Mouse (Mus musculus) forebrain, embryonic 10.5 days (tissue): Measurements from ENCODE around the gene Zcchc8. TPM values are rescaled to one million over a fixed set of nuclear protein-coding genes. Genes with fewer than 3 reads are reported as not detected.
"Not testable (repeated sequence)": the region's sequence is repeated elsewhere in the genome, so short reads cannot be mapped to it uniquely, and the experiment has no call there.

ENCODE experiments used
- DNase-seq: peaks from one replicate; pipeline ENCODE4 v3.0.0-alpha.2; 2017; ENCODE audit warnings: low spot score; ENCODE audit errors: extremely low spot score
- H3K27ac ChIP-seq: fragments of 300-500 bp; sonication (generic); 2 replicates; pipeline ENCODE4 v1.5.1; 2016; ENCODE audit warnings: mild to moderate bottlenecking
- H3K27me3 ChIP-seq: fragments of 300-500 bp; sonication (generic); 2 replicates; pipeline ENCODE4 v1.6.1; 2016; ENCODE audit warnings: mild to moderate bottlenecking; ENCODE audit not compliant: poor library complexity, severe bottlenecking
- H3K36me3 ChIP-seq: fragments of 300-500 bp; sonication (generic); replicated peaks from 2 replicates; pipeline ENCODE4 v1.6.1; 2016; ENCODE audit warnings: mild to moderate bottlenecking, moderate library complexity
- H3K4me1 ChIP-seq: fragments of 300-500 bp; sonication (generic); 2 replicates; pipeline ENCODE4 v1.6.1; 2016
- H3K4me3 ChIP-seq: fragments of 300-500 bp; sonication (generic); 2 replicates; pipeline ENCODE4 v1.5.1; 2016; ENCODE audit warnings: mild to moderate bottlenecking, moderate library complexity
- H3K9me3 ChIP-seq: fragments of 300-500 bp; sonication (generic); 2 replicates; pipeline ENCODE4 v1.6.1; 2016; ENCODE audit warnings: mild to moderate bottlenecking, moderate library complexity
- WGBS: fragments of 180-500 bp; shearing (Covaris S2); methylation state at CpG from one replicate; pipeline ENCODE4 v1.1.7; 2016; 5-methylcytosine and 5-hydroxymethylcytosine counted together
- polyA plus RNA-seq: library from polyadenylated mRNA; unstranded; fragments of >200 nt; fragmentation: Nextera tagmentation; extraction: Ambion mirVana; gene quantifications from 2 replicates; pipeline ENCODE4 v1.2.1, GENCODE M21; 2016

Zcchc8 gene
- polyA plus RNA-seq, result 90.6 and 92.2 TPM in 2 replicates

- Histone ChIP-seq H3K4me3 (peak within 1 kb of the TSS; percentile 74), H3K27me3 (no peaks in the 10 kb centered on the region), H3K36me3 (peaks cover 35% of the 10 kb centered on the region), H3K9me3 (no peaks in the 10 kb centered on the region), H3K27ac (peak within 1 kb of the TSS; percentile 96), H3K4me1 (peaks cover 32% of the 10 kb centered on the region)
- peak; percentile 98 for DNase-seq
- under 1% methylated on average over 83 of the region's 83 CpGs for WGBS
These were observed at the start of gene Zcchc8 for GRCm38 (mm10) chr5:123720328-123721311. TSS of gene Zcchc8 (minus strand) at chr5:123721100.

GRCm38 (mm10) chr5:123766455-123766854, 45.6 kb upstream of the Zcchc8 start:
- not testable (repeated sequence) for DNase-seq, H3K27me3 ChIP-seq, H3K4me3 ChIP-seq, H3K27ac ChIP-seq, H3K4me1 ChIP-seq, H3K9me3 ChIP-seq
- peaks cover 99% of the 10 kb centered on the region for H3K36me3 ChIP-seq
- 95% methylated on average over 11 of the region's 11 CpGs for WGBS

- Histone ChIP-seq H3K9me3 (no peaks in the 10 kb centered on the region), H3K4me1 (no peaks in the 10 kb centered on the region), H3K27me3 (no peaks in the 10 kb centered on the region), H3K36me3 (peaks cover 98% of the 10 kb centered on the region), H3K4me3 (no peak overlapping the region), H3K27ac (no peak overlapping the region)
- 96% methylated on average over 11 of the region's 11 CpGs for WGBS
- DNase-seq, result no peak
These were observed 44.6 kb upstream of the Zcchc8 start for GRCm38 (mm10) chr5:123765506-123765905.

GRCm38 (mm10) chr5:123749065-123750064, 28.5 kb upstream of the Zcchc8 start, which contains the start of the genes Rsrc2 and Kntc1:
TSS of gene Rsrc2 (minus strand) at chr5:123749414.
TSS of gene Kntc1 (plus strand) at chr5:123749716.
- Histone ChIP-seq H3K4me3 (peak within 1 kb of the TSS; percentile 86), H3K27me3 (no peaks in the 10 kb centered on the region), H3K36me3 (peaks cover 60% of the 10 kb centered on the region), H3K27ac (peak within 1 kb of the TSS; percentile 98), H3K9me3 (no peaks in the 10 kb centered on the region), H3K4me1 (peaks cover 34% of the 10 kb centered on the region)
- peak; percentile 100 for DNase-seq
- WGBS, result under 1% methylated on average over 63 of the region's 63 CpGs

GRCm38 (mm10) chr5:123748339-123749064, 27.6 kb upstream of the Zcchc8 start:
- Histone ChIP-seq H3K27ac (peak overlapping the region; percentile 98), H3K27me3 (no peaks in the 10 kb centered on the region), H3K4me3 (peak overlapping the region; percentile 86), H3K4me1 (peaks cover 34% of the 10 kb centered on the region), H3K36me3 (peaks cover 60% of the 10 kb centered on the region), H3K9me3 (no peaks in the 10 kb centered on the region)
- WGBS, result under 1% methylated on average over 18 of the region's 18 CpGs
- DNase-seq, result no peak

- Histone ChIP-seq H3K4me3 (peak overlapping the region; percentile 86), H3K27me3 (no peaks in the 10 kb centered on the region), H3K36me3 (peaks cover 62% of the 10 kb centered on the region), H3K4me1 (peaks cover 34% of the 10 kb centered on the region), H3K9me3 (no peaks in the 10 kb centered on the region), H3K27ac (no peak overlapping the region)
- no peak for DNase-seq
- WGBS, result 60% methylated on average over 7 of the region's 7 CpGs
These were observed 26.7 kb upstream of the Zcchc8 start for GRCm38 (mm10) chr5:123747604-123748003.

GRCm38 (mm10) chr5:123746253-123746652, 25.4 kb upstream of the Zcchc8 start:
- peaks cover 33% of the 10 kb centered on the region for H3K4me1 ChIP-seq
- peaks cover 62% of the 10 kb centered on the region for H3K36me3 ChIP-seq
- H3K9me3 ChIP-seq, result no peaks in the 10 kb centered on the region
- peak overlapping the region; percentile 86 for H3K4me3 ChIP-seq
- H3K27me3 ChIP-seq, result no peaks in the 10 kb centered on the region
- no peak for DNase-seq
- no peak overlapping the region for H3K27ac ChIP-seq

GRCm38 (mm10) chr5:123744358-123744757, 23.5 kb upstream of the Zcchc8 start:
- Histone ChIP-seq H3K4me3 (no peak overlapping the region), H3K27ac (no peak overlapping the region), H3K36me3 (peaks cover 81% of the 10 kb centered on the region)

GRCm38 (mm10) chr5:123730981-123731380, 10.1 kb upstream of the Zcchc8 start:
- H3K4me3 ChIP-seq, result no peak overlapping the region
- H3K27me3 ChIP-seq, result no peaks in the 10 kb centered on the region
- 96% methylated on average over 2 of the region's 2 CpGs for WGBS
- H3K27ac ChIP-seq, result no peak overlapping the region
- DNase-seq, result no peak
- H3K36me3 ChIP-seq, result peaks cover 91% of the 10 kb centered on the region
- no peaks in the 10 kb centered on the region for H3K4me1 ChIP-seq
- no peaks in the 10 kb centered on the region for H3K9me3 ChIP-seq

More at GRCm38 (mm10) chr5:123744358-123744757, 23.5 kb upstream of the Zcchc8 start:
- H3K27me3 ChIP-seq, result no peaks in the 10 kb centered on the region
- H3K4me1 ChIP-seq, result peaks cover 22% of the 10 kb centered on the region
- no peaks in the 10 kb centered on the region for H3K9me3 ChIP-seq
- 93% methylated on average over 2 of the region's 2 CpGs for WGBS
- DNase-seq, result no peak

GRCm38 (mm10) chr5:123723816-123724215, 2.9 kb upstream of the Zcchc8 start:
- peaks cover 13% of the 10 kb centered on the region for H3K4me1 ChIP-seq
- not testable (repeated sequence) for H3K27ac ChIP-seq, DNase-seq, H3K9me3 ChIP-seq, H3K4me3 ChIP-seq, H3K27me3 ChIP-seq
- H3K36me3 ChIP-seq, result peaks cover 22% of the 10 kb centered on the region
- 92% methylated on average over 7 of the region's 7 CpGs for WGBS

GRCm38 (mm10) chr5:123714622-123715021, 6.3 kb downstream of the Zcchc8 start:
- Histone ChIP-seq H3K27me3 (no peaks in the 10 kb centered on the region), H3K9me3 (peaks cover 5% of the 10 kb centered on the region; the same call in 1 of the 2 replicates), H3K4me1 (peaks cover 26% of the 10 kb centered on the region), H3K36me3 (peaks cover 94% of the 10 kb centered on the region), H3K4me3 (no peak overlapping the region), H3K27ac (no peak overlapping the region)
- 95% methylated on average over 4 of the region's 4 CpGs for WGBS
- DNase-seq, result no peak

- Histone ChIP-seq H3K9me3 (peaks cover 5% of the 10 kb centered on the region; the same call in 1 of the 2 replicates), H3K4me3 (no peak overlapping the region), H3K27me3 (no peaks in the 10 kb centered on the region), H3K36me3 (peaks cover 100% of the 10 kb centered on the region), H3K27ac (no peak overlapping the region), H3K4me1 (peaks cover 18% of the 10 kb centered on the region)
- no peak for DNase-seq
- WGBS, result 97% methylated on average over 6 of the region's 6 CpGs
These were observed 7.1 kb downstream of the Zcchc8 start for GRCm38 (mm10) chr5:123713782-123714181.
